Mouse (Mus musculus) lung, postnatal 0 days (tissue): ENCODE data around the gene Unc93a. TPM values are rescaled to one million over a fixed set of nuclear protein-coding genes. Genes with fewer than 3 reads are reported as not detected.
"Not testable (repeated sequence)": the region's sequence is repeated elsewhere in the genome, so short reads cannot be mapped to it uniquely, and the experiment has no call there.

ENCODE experiments used
- ATAC-seq: fragments of 200-750 bp; cut with Nextera tagmentation; 2 replicates; pipeline ENCODE4 v1.8.0; 2017; ENCODE audit warnings: moderate library complexity
- DNase-seq: peaks from one replicate; pipeline ENCODE4 v3.0.0-alpha.2; 2016; ENCODE audit warnings: low spot score
- H3K27ac ChIP-seq: fragments of 300-500 bp; sonication (generic); 2 replicates; pipeline ENCODE4 v1.5.1; 2014; ENCODE audit warnings: antibody characterized with exemption, mild to moderate bottlenecking, low read length, mixed read lengths
- H3K27me3 ChIP-seq: fragments of 300-500 bp; sonication (generic); replicated peaks from 2 replicates; pipeline ENCODE4 v1.6.1; 2014; ENCODE audit warnings: low read length, mixed read lengths; ENCODE audit not compliant: insufficient read depth
- H3K36me3 ChIP-seq: fragments of 300-500 bp; sonication (generic); 2 replicates; pipeline ENCODE4 v1.6.1; 2014; ENCODE audit warnings: low read length, mixed read lengths; ENCODE audit not compliant: insufficient read depth
- H3K4me1 ChIP-seq: fragments of 300-500 bp; sonication (generic); 2 replicates; pipeline ENCODE4 v1.6.1; 2014; ENCODE audit warnings: antibody characterized with exemption, low read depth, low read length, mixed read lengths; ENCODE audit not compliant: insufficient read depth
- H3K4me2 ChIP-seq: fragments of 300-500 bp; sonication (generic); replicated peaks from 2 replicates; pipeline ENCODE4 v1.6.1; 2014; ENCODE audit warnings: low read depth, mild to moderate bottlenecking, low read length, moderate library complexity, mixed read lengths
- H3K4me3 ChIP-seq: fragments of 300-500 bp; sonication (generic); 2 replicates; pipeline ENCODE4 v1.5.1; 2014; ENCODE audit warnings: low read depth, low read length
- H3K9ac ChIP-seq: fragments of 300-500 bp; sonication (generic); replicated peaks from 2 replicates; pipeline ENCODE4 v1.6.1; 2014; ENCODE audit warnings: low read depth, mild to moderate bottlenecking
- H3K9me3 ChIP-seq: fragments of 300-500 bp; sonication (generic); 2 replicates; pipeline ENCODE4 v1.6.1; 2016; ENCODE audit warnings: low read length, mixed read lengths
- WGBS: fragments of 180-500 bp; shearing (Covaris S2); extraction: QIAGEN DNeasy Blood & Tissue Kit; methylation state at CpG from one replicate; pipeline ENCODE4 v1.1.7; 2014; 5-methylcytosine and 5-hydroxymethylcytosine counted together
- polyA plus RNA-seq: library from polyadenylated mRNA; unstranded; fragments of >200 nt; fragmentation: Nextera tagmentation; extraction: Ambion mirVana; gene quantifications from 2 replicates; pipeline ENCODE4 v1.2.1, GENCODE M21; 2015

Unc93a gene
- polyA plus RNA-seq: not detected in 2 replicates

GRCm38 (mm10) chr17:13131710-13132109 lies at the start of gene Unc93a:
Unc93a (minus strand) TSS chr17:13131810.
- ATAC-seq, H3K4me1 ChIP-seq, H3K27me3 ChIP-seq, H3K4me3 ChIP-seq, H3K36me3 ChIP-seq, DNase-seq, H3K27ac ChIP-seq, H3K9ac ChIP-seq, H3K4me2 ChIP-seq, H3K9me3 ChIP-seq: not testable (repeated sequence)
- WGBS: 76% methylated on average over 3 of the region's 4 CpGs

GRCm38 (mm10) chr17:13180491-13180890 lies 48.9 kb upstream of the Unc93a start:
- not testable (repeated sequence) for DNase-seq, H3K36me3 ChIP-seq, ATAC-seq, H3K27ac ChIP-seq, H3K9ac ChIP-seq, H3K4me2 ChIP-seq, H3K4me3 ChIP-seq, H3K27me3 ChIP-seq, H3K9me3 ChIP-seq, H3K4me1 ChIP-seq
- 89% methylated on average over 5 of the region's 5 CpGs for WGBS

GRCm38 (mm10) chr17:13179021-13179420 lies 47.4 kb upstream of the Unc93a start:
- H3K4me2 ChIP-seq, H3K4me3 ChIP-seq, H3K27me3 ChIP-seq, H3K4me1 ChIP-seq, ATAC-seq, H3K27ac ChIP-seq, H3K9ac ChIP-seq, H3K36me3 ChIP-seq, DNase-seq, H3K9me3 ChIP-seq: not testable (repeated sequence)
- WGBS: 73% methylated on average over 4 of the region's 4 CpGs

GRCm38 (mm10) chr17:13177796-13178195 lies 46.2 kb upstream of the Unc93a start:
- H3K9me3 ChIP-seq, DNase-seq, H3K27ac ChIP-seq, H3K4me3 ChIP-seq, H3K36me3 ChIP-seq, H3K4me1 ChIP-seq, H3K4me2 ChIP-seq, H3K9ac ChIP-seq, H3K27me3 ChIP-seq, ATAC-seq: not testable (repeated sequence)
- 55% methylated on average over 1 of the region's 1 CpGs for WGBS

GRCm38 (mm10) chr17:13175609-13176008 lies 44.0 kb upstream of the Unc93a start:
- H3K9ac ChIP-seq, H3K9me3 ChIP-seq, H3K27ac ChIP-seq, H3K4me2 ChIP-seq, H3K36me3 ChIP-seq, H3K4me3 ChIP-seq, DNase-seq, H3K27me3 ChIP-seq, H3K4me1 ChIP-seq, ATAC-seq: not testable (repeated sequence)
- no CpG with 5 or more reads among the region's 1 CpGs for WGBS

GRCm38 (mm10) chr17:13174029-13174428 lies 42.4 kb upstream of the Unc93a start:
- not testable (repeated sequence) for DNase-seq, H3K4me2 ChIP-seq, H3K9ac ChIP-seq, H3K36me3 ChIP-seq, H3K4me1 ChIP-seq, H3K9me3 ChIP-seq, H3K27ac ChIP-seq, H3K4me3 ChIP-seq, H3K27me3 ChIP-seq, ATAC-seq
- WGBS: 33% methylated on average over 1 of the region's 3 CpGs

GRCm38 (mm10) chr17:13173578-13173977 lies 42.0 kb upstream of the Unc93a start:
- DNase-seq, H3K4me3 ChIP-seq, H3K27ac ChIP-seq, H3K4me1 ChIP-seq, H3K9me3 ChIP-seq, ATAC-seq, H3K27me3 ChIP-seq, H3K36me3 ChIP-seq, H3K4me2 ChIP-seq, H3K9ac ChIP-seq: not testable (repeated sequence)
- WGBS: 83% methylated on average over 6 of the region's 6 CpGs

GRCm38 (mm10) chr17:13146128-13146527 lies 14.5 kb upstream of the Unc93a start:
- not testable (repeated sequence) for H3K4me1 ChIP-seq, DNase-seq, H3K36me3 ChIP-seq, H3K4me3 ChIP-seq, H3K27me3 ChIP-seq, H3K9me3 ChIP-seq, H3K4me2 ChIP-seq, ATAC-seq, H3K27ac ChIP-seq, H3K9ac ChIP-seq
- 91% methylated on average over 7 of the region's 7 CpGs for WGBS

- DNase-seq, H3K9ac ChIP-seq, H3K27ac ChIP-seq, H3K4me1 ChIP-seq, H3K4me2 ChIP-seq, H3K4me3 ChIP-seq, H3K36me3 ChIP-seq, H3K27me3 ChIP-seq, H3K9me3 ChIP-seq: not testable (repeated sequence)
- ATAC-seq: peak; percentile 33; the same call in 1 of the 2 replicates
- 71% methylated on average over 4 of the region's 4 CpGs for WGBS
Observed at GRCm38 (mm10) chr17:13144580-13145215, 13.1 kb upstream of the Unc93a start.

GRCm38 (mm10) chr17:13142665-13143064 lies 11.1 kb upstream of the Unc93a start:
- WGBS: no CpG with 5 or more reads among the region's 2 CpGs
- not testable (repeated sequence) for H3K27ac ChIP-seq, H3K4me2 ChIP-seq, H3K4me1 ChIP-seq, H3K36me3 ChIP-seq, ATAC-seq, H3K27me3 ChIP-seq, H3K4me3 ChIP-seq, DNase-seq, H3K9ac ChIP-seq, H3K9me3 ChIP-seq
